In the genomic region with DNA sequence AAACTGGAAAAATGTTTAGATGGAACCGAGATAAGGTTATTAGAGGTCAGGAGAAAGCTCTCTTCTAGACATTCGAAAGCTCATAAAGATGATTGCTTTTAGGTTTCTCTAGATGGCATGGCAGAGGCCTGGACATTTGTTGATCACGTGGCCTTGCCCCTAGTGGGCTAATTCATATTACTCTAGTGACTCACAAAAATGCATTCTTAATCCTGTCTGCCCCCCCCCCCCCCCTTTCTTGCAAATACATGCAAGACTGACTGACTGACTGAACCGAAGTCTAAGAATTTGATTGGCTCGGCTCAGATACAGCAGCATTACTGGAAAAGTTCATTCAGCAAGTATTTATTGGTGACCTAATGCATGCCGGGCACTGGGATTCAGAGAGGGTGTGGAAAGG, we compare ENCODE assay signal across 7 mouse cellular contexts. TPM values are rescaled to one million over a fixed set of nuclear protein-coding genes. Genes with fewer than 3 reads are reported as not detected.
A peak's percentile ranks its signal among the peaks of the same experiment; 100 is the strongest.
DNase-seq lines count a peak whose midpoint lies in the region; ATAC-seq and TF ChIP-seq lines count a peak whose summit lies in the region.

No protein-coding gene starts in this region.

- H3K36me3 ChIP-seq in hindbrain, embryonic 14.5 days (replicated peaks; ENCODE audit: control insufficient read depth, insufficient read depth): no peaks in the 10 kb centered on the region
- H3K36me3 ChIP-seq in liver, embryonic 15.5 days (replicated peaks): no peaks in the 10 kb centered on the region
- no peaks in the 10 kb centered on the region for H3K36me3 ChIP-seq in neural tube, embryonic 14.5 days (ENCODE audit: control insufficient read depth, insufficient read depth, low read length)

- WGBS in hindbrain, embryonic 14.5 days: 2% methylated on average over 6 of the region's 6 CpGs
- WGBS in liver, embryonic 15.5 days (ENCODE audit: insufficient replicate concordance): 3% methylated on average over 6 of the region's 6 CpGs
- 4% methylated on average over 6 of the region's 6 CpGs for WGBS in neural tube, embryonic 14.5 days

- peak; percentile 12 for ATAC-seq in CD4-positive, CD25-positive, alpha-beta regulatory T cell, adult 4 months
- ATAC-seq in hindbrain, embryonic 14.5 days (ENCODE audit: low FRiP score): no peak
- no peak for ATAC-seq in liver, embryonic 15.5 days (ENCODE audit: insufficient read depth)
- no peak for ATAC-seq in neural tube, embryonic 14.5 days (ENCODE audit: low read depth)

- H3K9ac ChIP-seq in hindbrain, embryonic 14.5 days: peak overlapping the region; percentile 90
- H3K9ac ChIP-seq in liver, embryonic 15.5 days: peak overlapping the region; percentile 98
- H3K9ac ChIP-seq in neural tube, embryonic 14.5 days (replicated peaks; ENCODE audit: low read depth, low read length): peak overlapping the region; percentile 97; the same call in 1 of the 2 replicates

- TF ChIP-seq POLR2A in embryonic fibroblast, embryonic 13.5 days (IDR thresholded peaks at IDR 0.05; ENCODE audit: low read depth, low read length): no peak

- TF ChIP-seq CTCF in embryonic fibroblast, embryonic 13.5 days (IDR thresholded peaks at IDR 0.05; ENCODE audit: borderline replicate concordance, insufficient read depth, low read length): no peak

- peak overlapping the region; percentile 82 for H3K4me2 ChIP-seq in hindbrain, embryonic 14.5 days (replicated peaks)
- peak overlapping the region; percentile 94 for H3K4me2 ChIP-seq in liver, embryonic 15.5 days
- H3K4me2 ChIP-seq in neural tube, embryonic 14.5 days (ENCODE audit: low read depth, low read length): peak overlapping the region; percentile 95

- DNase-seq in MN1 (ENCODE audit: low spot score): peak; percentile 88
- DNase-seq in hindbrain, embryonic 14.5 days (ENCODE audit: low spot score): peak; percentile 50
- DNase-seq in layer of hippocampus, postnatal 25 days (ENCODE audit: extremely low spot score in 1 of 2, low spot score in 1 of 2): no peak

- peak overlapping the region; percentile 95 for H3K4me3 ChIP-seq in embryonic fibroblast, embryonic 13.5 days (ENCODE audit: insufficient read depth, low read length)
- peak overlapping the region; percentile 82 for H3K4me3 ChIP-seq in hindbrain, embryonic 14.5 days (replicated peaks; ENCODE audit: low read length)
- H3K4me3 ChIP-seq in liver, embryonic 15.5 days (replicated peaks): peak overlapping the region; percentile 96
- peak overlapping the region; percentile 84 for H3K4me3 ChIP-seq in neural tube, embryonic 14.5 days (ENCODE audit: low read depth, low read length)

- peak overlapping the region; percentile 87 for H3K27ac ChIP-seq in embryonic fibroblast, embryonic 13.5 days (ENCODE audit: insufficient read depth, low read length)
- no peak overlapping the region for H3K27ac ChIP-seq in hindbrain, embryonic 14.5 days
- H3K27ac ChIP-seq in liver, embryonic 15.5 days (replicated peaks): peak overlapping the region; percentile 98
- no peak overlapping the region for H3K27ac ChIP-seq in neural tube, embryonic 14.5 days (ENCODE audit: low read depth, low read length)

- no peaks in the 10 kb centered on the region for H3K27me3 ChIP-seq in hindbrain, embryonic 14.5 days (ENCODE audit: control insufficient read depth, insufficient read depth, low read length)
- no peaks in the 10 kb centered on the region for H3K27me3 ChIP-seq in liver, embryonic 15.5 days
- H3K27me3 ChIP-seq in neural tube, embryonic 14.5 days (ENCODE audit: control insufficient read depth, insufficient read depth, low read length): no peaks in the 10 kb centered on the region

- H3K4me1 ChIP-seq in embryonic fibroblast, embryonic 13.5 days (ENCODE audit: control insufficient read depth, insufficient read depth, low read length): peaks cover 4% of the 10 kb centered on the region; the same call in 1 of the 2 replicates
- peaks cover 33% of the 10 kb centered on the region for H3K4me1 ChIP-seq in hindbrain, embryonic 14.5 days (replicated peaks; ENCODE audit: control insufficient read depth, insufficient read depth, low read length)
- peaks cover 26% of the 10 kb centered on the region for H3K4me1 ChIP-seq in liver, embryonic 15.5 days (replicated peaks)
- peaks cover 33% of the 10 kb centered on the region for H3K4me1 ChIP-seq in neural tube, embryonic 14.5 days (ENCODE audit: control insufficient read depth, insufficient read depth, low read length)

- no peaks in the 10 kb centered on the region for H3K9me3 ChIP-seq in hindbrain, embryonic 14.5 days (ENCODE audit: control insufficient read depth, low read length)
- H3K9me3 ChIP-seq in liver, embryonic 15.5 days (replicated peaks): no peaks in the 10 kb centered on the region
- no peaks in the 10 kb centered on the region for H3K9me3 ChIP-seq in neural tube, embryonic 14.5 days (ENCODE audit: control insufficient read depth, low read length)

RNA-seq across cellular contexts. Expression of gene Nipbl, which starts 2.2 kb away (rescaled TPM):
- polyA plus RNA-seq in CD4-positive, CD25-positive, alpha-beta regulatory T cell, adult 4 months (2017; shearing (Covaris generic)): 10 to 100 TPM; 49.6 to 51.7 TPM
- polyA plus RNA-seq in embryonic fibroblast, embryonic 13.5 days (2011; ENCODE audit: insufficient read length, low read depth, missing spikeins): 40.3 and 48.7 TPM in 2 replicates
- 16.9 and 18.4 TPM in 2 replicates for polyA plus RNA-seq in hindbrain, embryonic 14.5 days (2014; fragmentation: Nextera tagmentation; extraction: Ambion mirVana)
- 6.1 and 6.3 TPM in 2 replicates for polyA plus RNA-seq in liver, embryonic 15.5 days (2015; fragmentation: Nextera tagmentation; extraction: Ambion mirVana)
- polyA plus RNA-seq in neural tube, embryonic 14.5 days (2014; fragmentation: Nextera tagmentation; extraction: Ambion mirVana): 19.8 and 23.4 TPM in 2 replicates
- 10 to 100 TPM; 28.8 to 32.3 TPM for total RNA-seq in layer of hippocampus, postnatal 25 days (2021)

Comparison
In these comparisons a context has a peak if more than half of its experiments do, and no peak if none do; other contexts are left out.
1. DNase-seq: peak in MN1 (single experiment) and hindbrain, embryonic 14.5 days (single experiment); none in layer of hippocampus, postnatal 25 days (0 of 2).
2. H3K27ac ChIP-seq: peak in embryonic fibroblast, embryonic 13.5 days (single experiment) and liver, embryonic 15.5 days (single experiment); none in hindbrain, embryonic 14.5 days (single experiment) and neural tube, embryonic 14.5 days (single experiment).
3. Peak in every context shown above with its lines, with median percentiles within 50 percentile points of each other: H3K4me3 ChIP-seq, H3K4me2 ChIP-seq and H3K9ac ChIP-seq.